ENCODE assay signal across 18 mouse cellular contexts in the genomic region with DNA sequence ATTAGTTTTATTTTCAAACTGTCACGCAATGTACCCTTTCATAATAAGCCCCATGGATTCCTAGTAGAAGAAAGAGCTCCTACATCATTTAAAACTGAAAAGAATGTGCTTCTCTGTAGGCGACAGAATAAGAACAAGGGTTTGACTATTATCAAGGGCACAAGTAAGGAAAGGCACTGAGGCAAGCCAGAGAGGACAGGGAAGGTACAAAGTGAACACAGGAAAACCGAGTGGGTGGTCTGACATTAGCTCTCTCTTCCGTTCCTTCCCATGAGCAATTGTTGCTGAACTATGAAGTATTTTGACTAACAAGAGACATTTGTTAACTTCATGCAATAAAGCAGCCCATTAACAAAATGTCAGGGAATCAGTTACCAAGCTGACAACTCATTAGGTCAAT.
DNase-seq lines count a peak whose midpoint lies in the region; ATAC-seq lines count a peak whose summit lies in the region.
"Had no signal": no experiment of that assay in that cellular context is flagged by ENCODE, and none has a peak within 500 bp of the region (broad histone marks: within the 10 kb centered on the region; RNA-seq: fewer than 3 reads in every experiment).

No protein-coding gene starts in this region.

- no peak overlapping the region for H3K4me2 ChIP-seq in neural tube, embryonic 12.5 days (replicated peaks)
- no peak overlapping the region for H3K4me2 ChIP-seq in forebrain, embryonic 14.5 days (ENCODE audit: low read length)
- H3K4me2 ChIP-seq: embryonic facial prominence, embryonic 13.5 days; heart, embryonic 13.5 days; liver, embryonic 13.5 days had no signal

- 33% methylated on average over 4 of the region's 4 CpGs for WGBS in neural tube, embryonic 12.5 days
- WGBS in forebrain, embryonic 14.5 days = 4% methylated on average over 4 of the region's 4 CpGs

- no peaks in the 10 kb centered on the region for H3K27me3 ChIP-seq in neural tube, embryonic 12.5 days (replicated peaks)
- no peaks in the 10 kb centered on the region for H3K27me3 ChIP-seq in forebrain, embryonic 14.5 days (replicated peaks; ENCODE audit: control insufficient read depth, insufficient read depth, low read length)
- H3K27me3 ChIP-seq: embryonic facial prominence, embryonic 13.5 days; heart, embryonic 13.5 days; liver, embryonic 13.5 days; megakaryocyte, embryonic 14.5 days had no signal

- no peaks in the 10 kb centered on the region for H3K4me1 ChIP-seq in neural tube, embryonic 12.5 days
- H3K4me1 ChIP-seq in forebrain, embryonic 14.5 days (ENCODE audit: control insufficient read depth, insufficient read depth, low read length) = peaks cover 2% of the 10 kb centered on the region; the same call in 1 of the 2 replicates
- H3K4me1 ChIP-seq: embryonic facial prominence, embryonic 13.5 days; heart, embryonic 13.5 days; hindbrain, embryonic 10.5 days; liver, embryonic 13.5 days; megakaryocyte, embryonic 14.5 days had no signal

- H3K36me3 ChIP-seq in neural tube, embryonic 12.5 days = no peaks in the 10 kb centered on the region
- no peaks in the 10 kb centered on the region for H3K36me3 ChIP-seq in forebrain, embryonic 14.5 days (ENCODE audit: control insufficient read depth, insufficient read depth, low read length)
- H3K36me3 ChIP-seq: embryonic facial prominence, embryonic 13.5 days; heart, embryonic 13.5 days; hindbrain, embryonic 10.5 days; liver, embryonic 13.5 days had no signal

- no peak overlapping the region for H3K27ac ChIP-seq in neural tube, embryonic 12.5 days
- H3K27ac ChIP-seq in forebrain, embryonic 14.5 days (ENCODE audit: low read depth, low read length) = no peak overlapping the region
- H3K27ac ChIP-seq: embryonic facial prominence, embryonic 13.5 days; heart, embryonic 13.5 days; hindbrain, embryonic 10.5 days; liver, embryonic 13.5 days had no signal

- no peaks in the 10 kb centered on the region for H3K9me3 ChIP-seq in neural tube, embryonic 12.5 days
- H3K9me3 ChIP-seq in forebrain, embryonic 14.5 days (replicated peaks; ENCODE audit: control insufficient read depth, low read length) = no peaks in the 10 kb centered on the region
- H3K9me3 ChIP-seq: embryonic facial prominence, embryonic 13.5 days; heart, embryonic 13.5 days; hindbrain, embryonic 10.5 days; liver, embryonic 13.5 days; megakaryocyte, embryonic 14.5 days had no signal

- DNase-seq in frontal cortex, postnatal 25 days (ENCODE audit: low spot score in 2 of 2) = no peak
- no peak for DNase-seq in neural tube, embryonic 10.5 days (ENCODE audit: extremely low spot score, low spot score)
- DNase-seq in forebrain, embryonic 14.5 days (ENCODE audit: low spot score) = peak; percentile 59
- DNase-seq in retina, postnatal 1 day = peak; percentile 77
- DNase-seq in urinary bladder, postnatal 10 days (ENCODE audit: low spot score) = no peak
- DNase-seq: adrenal gland, adult 2 months; cerebellum, adult 9-10 months; kidney, adult 8-10 months; liver, embryonic 13.5 days; right cerebral cortex, postnatal 4 days; thymus, adult 2 months had no signal

- ATAC-seq in frontal cortex, adult (ENCODE audit: low TSS enrichment) = peak; percentile 53; the same call in 1 of the 2 replicates
- 0 out of 2 replicates have a peak, but pooled peaks have one; percentile 33 for ATAC-seq in neural tube, embryonic 12.5 days (ENCODE audit: low FRiP score, low read depth)
- ATAC-seq in forebrain, embryonic 14.5 days = peak; percentile 83
- no peak for ATAC-seq in megakaryocyte-erythroid progenitor cell, adult 5-6 weeks (replicated peaks; ENCODE audit: low FRiP score, low TSS enrichment, poor library complexity, severe bottlenecking)

- H3K4me3 ChIP-seq in neural tube, embryonic 12.5 days = no peak overlapping the region
- H3K4me3 ChIP-seq in forebrain, embryonic 14.5 days (ENCODE audit: low read depth, low read length) = no peak overlapping the region
- H3K4me3 ChIP-seq: embryonic facial prominence, embryonic 13.5 days; heart, embryonic 13.5 days; hindbrain, embryonic 10.5 days; liver, embryonic 13.5 days; megakaryocyte, embryonic 14.5 days had no signal

- H3K9ac ChIP-seq in neural tube, embryonic 12.5 days = no peak overlapping the region
- H3K9ac ChIP-seq in forebrain, embryonic 14.5 days (ENCODE audit: low read length) = no peak overlapping the region
- H3K9ac ChIP-seq: embryonic facial prominence, embryonic 13.5 days; heart, embryonic 13.5 days; liver, embryonic 13.5 days had no signal

Comparison
In these comparisons a context has a peak if more than half of its experiments do, and no peak if none do; other contexts are left out.
1. DNase-seq: peak in forebrain, embryonic 14.5 days (single experiment) and retina, postnatal 1 day (single experiment); none in frontal cortex, postnatal 25 days (0 of 2), neural tube, embryonic 10.5 days (single experiment) and urinary bladder, postnatal 10 days (single experiment).